Mouse (Mus musculus) frontal cortex, postnatal 25 days (tissue): ENCODE measurements around the gene Cd44.

Experiments used
- DNase-seq, 2 experiments: peaks; one replicate each; pipeline ENCODE4 v3.0.0; 2022; ENCODE audit warnings: low spot score in 2 of 2

Cd44 gene

DNA sequence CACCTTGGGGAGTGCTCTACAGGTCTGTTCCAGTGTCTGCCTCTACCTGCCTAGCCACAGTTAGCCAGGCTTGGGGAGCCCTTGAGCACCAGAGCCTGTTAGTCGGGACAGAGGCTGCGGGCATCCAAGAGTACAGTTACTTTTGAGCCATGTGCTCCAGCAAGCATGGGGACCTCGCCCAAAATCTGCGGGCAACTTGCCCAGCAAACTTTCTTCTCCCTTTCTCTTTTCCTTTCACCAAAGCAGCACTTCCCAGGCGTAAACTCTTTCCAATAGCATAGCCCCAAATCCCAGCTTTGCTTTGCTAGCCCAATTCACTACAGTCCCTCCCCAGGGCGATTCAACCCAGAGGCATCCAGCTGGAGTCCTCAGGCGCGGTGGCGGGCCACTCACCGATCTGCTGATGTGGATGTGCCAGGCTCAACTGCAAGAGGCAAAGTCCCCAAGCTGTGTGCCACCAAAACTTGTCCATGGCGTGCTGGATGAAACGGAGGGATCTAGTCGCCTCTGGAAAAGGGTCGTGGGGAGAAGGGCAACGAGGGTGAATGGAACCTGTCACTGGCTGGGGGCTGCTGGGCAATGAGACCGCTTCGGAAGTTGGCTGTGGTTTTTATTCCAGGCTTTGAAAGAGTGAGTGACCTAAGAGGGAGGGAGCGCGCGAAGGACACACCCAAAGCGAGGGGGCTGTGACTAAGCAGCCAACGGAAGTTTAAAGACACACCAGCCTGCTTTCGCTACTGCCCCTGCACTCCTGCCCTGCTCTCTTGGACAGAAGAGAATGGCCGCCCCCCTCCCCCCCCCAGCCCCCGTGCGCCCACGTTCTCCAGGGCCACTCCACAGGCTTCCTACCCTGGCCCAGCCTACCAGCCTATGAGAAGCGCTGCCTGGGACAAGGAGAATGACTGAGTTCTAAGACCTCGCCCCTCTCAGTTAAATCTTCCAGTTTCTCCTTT lies at the start of gene Cd44:
Cd44 (minus strand) TSS at position 791 of the 953 bp plus-strand sequence.
- no peak for DNase-seq

DNA sequence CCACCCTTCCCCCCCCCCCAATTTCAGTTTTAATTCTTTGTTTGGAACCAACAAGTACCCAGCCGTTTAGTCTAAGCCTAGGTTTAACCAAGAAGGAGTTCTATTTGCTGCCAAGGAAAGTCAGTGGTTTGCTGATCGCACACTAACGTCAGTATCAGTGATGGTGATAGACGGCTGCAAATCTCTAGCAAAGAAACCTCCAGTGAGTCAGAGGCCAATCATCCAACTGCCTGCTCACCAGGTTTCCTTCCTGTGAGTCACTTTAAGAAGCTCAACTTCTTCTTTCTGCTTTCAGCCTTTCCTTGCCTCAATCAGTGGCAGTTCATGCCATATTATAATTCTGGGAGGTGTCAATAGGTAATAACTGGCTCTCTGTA lies 47.0 kb upstream of the Cd44 start:
- no peak for DNase-seq

DNA sequence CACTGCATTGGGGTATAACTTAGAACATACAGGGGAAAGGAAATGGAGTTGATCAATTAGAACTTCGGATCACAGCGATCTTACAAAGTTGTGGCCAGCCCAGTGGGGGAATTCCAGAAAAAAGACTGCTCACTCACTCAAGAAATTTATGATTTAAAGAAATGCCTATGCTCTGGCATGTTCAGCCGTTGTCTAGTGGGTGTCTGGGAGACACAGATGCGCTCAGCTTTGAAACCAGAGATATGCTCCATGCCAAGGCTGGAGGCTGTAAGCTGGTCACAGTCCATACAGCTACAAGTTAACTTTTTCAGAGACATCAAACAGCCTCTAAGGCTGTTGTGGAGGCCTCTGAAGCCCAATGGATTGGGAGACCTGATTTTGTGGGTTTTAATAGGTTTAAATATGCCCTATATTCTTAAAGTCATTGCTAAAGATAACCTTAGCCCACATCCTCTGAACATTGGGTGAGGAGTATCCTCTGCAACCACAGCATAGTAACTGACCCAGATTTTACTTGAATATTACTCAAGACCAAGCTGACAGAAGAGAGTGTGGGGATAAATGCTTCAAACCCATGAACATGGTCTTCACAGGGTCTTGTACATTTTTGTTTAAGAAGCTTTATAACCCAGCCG lies 46.5 kb upstream of the Cd44 start:
- DNase-seq: no peak

DNA sequence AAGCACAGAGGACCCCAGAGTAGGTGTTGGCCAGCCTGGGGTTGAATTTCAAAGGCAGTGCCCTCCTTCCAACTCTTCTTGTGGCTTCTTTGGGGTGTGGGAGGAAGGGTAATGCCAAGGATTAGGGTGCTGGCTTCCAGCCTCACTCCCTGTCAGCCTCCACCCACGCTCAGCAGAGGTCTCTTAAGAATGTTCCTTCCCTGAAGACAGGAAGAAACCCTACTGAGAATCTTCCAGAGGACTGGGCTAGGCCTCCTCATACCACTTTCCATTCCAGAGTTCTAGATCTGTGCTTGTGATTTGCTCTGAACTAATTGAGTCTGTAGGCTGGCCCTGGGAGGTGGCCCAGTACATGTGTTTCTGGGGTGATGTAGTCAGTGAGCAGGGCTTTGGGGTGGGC lies 43.6 kb upstream of the Cd44 start:
- no peak for DNase-seq

DNA sequence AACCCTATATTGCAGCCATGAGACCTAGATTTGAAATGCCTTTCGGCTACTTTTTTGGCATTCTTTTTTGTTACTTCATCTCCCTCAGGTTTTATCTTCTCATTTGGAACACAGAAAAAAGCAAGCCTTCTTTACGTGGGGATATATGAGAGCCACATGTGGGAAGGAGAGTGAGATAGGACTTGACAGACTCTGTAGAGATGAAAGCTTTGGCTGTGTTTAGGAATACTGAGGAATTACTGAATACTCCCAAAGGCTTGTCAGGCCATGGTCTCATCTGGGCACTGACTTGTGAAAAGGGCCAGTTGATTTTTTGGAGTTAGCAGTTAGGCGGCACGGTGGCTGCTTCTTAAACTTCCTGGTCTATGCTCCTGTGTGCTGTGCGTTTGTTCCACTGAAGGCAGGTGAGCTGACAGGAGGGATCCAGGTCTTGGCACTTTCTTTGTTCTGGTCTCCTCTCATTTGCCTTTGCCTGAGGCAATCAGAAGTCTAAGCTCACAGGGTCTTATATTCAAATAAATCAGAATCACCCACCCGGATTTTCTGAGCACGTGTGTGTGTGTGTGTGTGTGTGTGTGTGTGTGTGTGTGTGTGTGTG lies 43.0 kb upstream of the Cd44 start:
- no peak for DNase-seq

DNA sequence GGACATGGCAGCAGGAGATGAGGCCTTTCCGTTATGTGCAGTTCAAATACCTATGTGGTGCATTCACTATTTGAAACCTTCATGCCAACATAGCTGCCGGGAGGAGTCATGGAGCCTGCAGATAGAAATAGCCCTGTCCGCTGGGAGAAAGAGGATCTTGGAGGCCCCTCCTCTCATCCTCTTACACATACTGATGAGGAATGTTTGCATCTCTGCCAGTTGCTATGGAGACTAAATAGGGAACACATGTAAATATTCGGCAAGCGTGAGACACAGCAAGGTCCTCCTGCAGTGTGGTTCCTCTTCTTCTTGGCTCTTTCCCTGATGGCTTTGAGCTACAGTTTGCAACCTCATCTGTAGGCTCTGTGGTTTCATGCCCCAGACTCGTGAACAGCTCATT lies 42.5 kb upstream of the Cd44 start:
- DNase-seq: peak in 1 of 2 experiments; percentile 19

DNA sequence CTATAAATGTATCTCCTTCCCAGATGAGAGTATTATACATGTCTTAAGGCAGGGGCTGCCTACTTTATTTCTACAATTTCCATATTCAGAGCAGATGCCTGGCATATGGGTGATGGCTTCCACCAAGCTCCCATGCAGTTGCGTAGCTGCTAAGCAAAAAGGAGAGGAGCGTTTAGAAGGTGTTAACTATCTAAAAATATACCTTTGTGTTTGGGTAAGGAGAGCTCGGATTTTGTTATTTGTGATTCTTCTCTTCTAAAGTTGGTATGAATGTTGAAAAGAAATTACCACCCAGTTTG lies 41.3 kb upstream of the Cd44 start:
- DNase-seq: no peak

DNA sequence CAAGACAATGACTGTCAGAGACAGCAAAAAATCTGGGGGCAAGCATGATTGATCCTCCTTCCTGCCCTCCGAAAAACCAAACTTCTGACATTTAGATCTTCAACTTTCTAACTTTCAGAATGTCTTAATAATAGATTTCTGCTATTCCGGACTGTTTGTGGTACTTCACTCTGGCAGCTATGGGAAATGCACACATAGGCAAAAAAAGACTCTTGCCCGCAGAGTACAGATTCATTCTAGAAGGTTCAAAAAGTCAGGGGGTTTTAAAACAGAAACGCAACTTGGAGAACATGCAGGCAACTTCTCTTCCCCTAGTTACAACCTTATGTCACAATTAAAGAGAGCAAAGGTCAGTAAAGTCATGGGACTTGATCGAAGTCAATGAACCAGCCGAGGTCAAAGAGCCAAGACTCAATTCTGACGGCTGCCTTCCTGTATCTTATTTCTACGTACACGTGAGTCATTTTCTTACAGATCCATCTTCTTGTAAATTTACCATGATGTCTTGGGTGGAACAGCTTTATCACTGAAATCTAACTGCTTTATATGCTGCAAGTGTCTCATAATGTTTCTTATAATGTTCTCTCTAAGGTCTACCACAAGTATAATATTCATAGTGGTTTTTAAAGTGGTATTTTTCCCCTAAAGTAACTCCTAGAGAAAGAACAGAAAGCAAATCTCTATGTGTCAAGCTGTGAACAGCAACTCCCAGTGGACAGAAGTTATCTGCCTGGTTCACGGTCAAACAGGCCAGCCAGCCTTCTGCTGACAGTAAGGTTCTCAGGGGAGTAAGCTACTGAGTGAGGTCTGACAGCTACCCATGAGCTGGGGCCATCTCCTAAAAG lies 40.7 kb upstream of the Cd44 start:
- DNase-seq: no peak

DNA sequence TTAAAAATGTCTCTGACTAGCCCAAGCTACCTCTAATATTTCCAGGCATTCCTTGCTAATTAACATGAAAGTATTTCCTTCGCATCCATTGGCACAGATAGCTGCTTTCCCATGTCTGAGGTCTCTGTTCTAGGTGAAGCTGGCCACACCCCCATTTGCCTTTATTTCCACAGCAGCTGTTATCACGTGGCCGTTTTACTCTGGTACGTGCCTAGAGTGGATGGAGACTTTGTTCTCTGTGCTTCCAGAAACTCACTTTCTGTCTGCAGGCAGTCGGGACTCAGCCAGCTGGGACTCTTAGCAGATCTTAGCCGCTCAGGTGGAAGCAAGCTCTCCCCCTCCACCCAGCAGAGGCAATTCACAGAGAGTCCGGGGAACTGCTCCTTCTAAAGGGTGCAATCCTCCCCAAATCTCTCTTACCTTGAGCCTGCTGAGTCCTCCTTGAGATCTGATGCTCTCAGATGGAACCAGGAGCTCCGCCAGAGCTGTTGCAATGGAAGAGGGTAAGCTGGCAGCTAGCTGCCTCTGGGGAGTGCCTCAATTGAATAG lies 39.4 kb upstream of the Cd44 start:
- DNase-seq: no peak

DNA sequence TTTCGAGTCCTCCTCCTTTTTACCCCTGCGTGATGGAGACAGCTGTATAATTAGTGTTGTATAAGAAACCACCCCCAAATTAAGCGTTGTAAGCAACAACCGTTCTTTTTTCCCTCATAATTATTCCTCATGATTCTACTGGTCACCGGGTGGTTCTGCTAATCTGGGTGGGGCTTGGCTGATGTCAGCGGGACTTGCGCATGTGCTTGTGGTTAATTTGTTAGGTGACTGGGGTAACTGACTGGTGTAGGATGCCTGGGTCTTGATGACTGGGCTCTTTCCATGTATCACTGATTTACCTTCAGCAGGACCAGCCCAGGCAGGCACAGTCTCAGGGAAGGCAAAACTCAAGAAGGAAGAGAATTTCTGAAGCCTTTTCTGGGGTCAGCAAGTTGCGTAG lies 38.7 kb upstream of the Cd44 start:
- no peak for DNase-seq

DNA sequence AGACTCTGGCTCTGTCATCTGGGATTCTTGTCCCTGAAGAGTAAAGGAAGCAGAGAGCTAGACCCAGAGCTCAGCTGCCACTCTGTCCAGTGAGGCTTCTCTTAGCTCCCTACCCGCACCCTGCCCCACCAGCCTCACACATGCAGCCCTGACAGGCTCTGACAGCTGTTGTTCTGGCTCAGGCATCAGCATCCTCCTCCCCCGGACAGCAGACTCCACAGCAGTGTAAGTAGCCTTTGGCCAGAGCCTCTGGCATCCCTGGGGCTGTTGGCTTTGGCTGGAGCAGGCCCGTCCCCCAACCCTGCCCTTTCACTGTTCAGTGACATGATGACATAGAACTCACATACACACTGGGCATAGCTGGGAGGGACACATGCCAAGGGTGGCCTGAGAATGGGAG lies 35.4 kb upstream of the Cd44 start:
- no peak for DNase-seq

DNA sequence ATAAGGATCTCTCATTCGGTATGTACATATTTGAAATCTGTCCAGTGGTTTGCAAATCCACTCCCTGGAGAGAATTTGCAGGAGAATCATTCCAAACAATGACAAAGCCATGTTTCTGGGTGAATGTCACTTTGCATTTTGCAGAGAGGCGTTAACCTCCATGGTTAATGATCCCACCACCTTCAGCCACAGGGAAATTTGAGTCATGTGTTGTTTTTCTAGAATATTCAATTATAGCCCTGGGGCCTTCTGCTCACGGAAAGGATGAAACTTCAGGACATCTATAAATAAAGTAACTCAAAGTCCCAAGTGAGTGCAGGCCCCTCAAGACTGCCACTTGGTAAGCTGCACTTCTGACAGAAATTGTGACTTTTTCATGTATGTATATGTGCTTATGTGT lies 33.4 kb upstream of the Cd44 start:
- DNase-seq: no peak

DNA sequence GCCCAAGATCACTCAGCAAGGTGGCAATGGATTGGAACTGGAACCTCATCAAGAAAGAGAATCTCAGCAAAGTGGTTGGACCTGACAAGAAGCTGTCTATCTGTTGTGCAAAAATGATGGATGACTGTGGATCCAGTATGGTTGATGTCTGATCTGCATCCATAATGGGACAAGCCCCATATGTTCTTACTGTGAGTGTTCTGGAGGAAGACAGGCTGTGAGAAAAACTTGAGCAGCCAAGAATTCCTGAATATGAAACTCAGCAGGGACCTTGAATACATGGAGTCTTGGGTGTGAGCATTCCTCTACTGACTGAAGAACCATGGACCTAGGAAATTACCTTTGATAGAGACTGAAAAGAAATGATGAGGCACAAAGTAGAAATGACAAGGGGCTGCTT lies 32.3 kb upstream of the Cd44 start:
- DNase-seq: no peak

DNA sequence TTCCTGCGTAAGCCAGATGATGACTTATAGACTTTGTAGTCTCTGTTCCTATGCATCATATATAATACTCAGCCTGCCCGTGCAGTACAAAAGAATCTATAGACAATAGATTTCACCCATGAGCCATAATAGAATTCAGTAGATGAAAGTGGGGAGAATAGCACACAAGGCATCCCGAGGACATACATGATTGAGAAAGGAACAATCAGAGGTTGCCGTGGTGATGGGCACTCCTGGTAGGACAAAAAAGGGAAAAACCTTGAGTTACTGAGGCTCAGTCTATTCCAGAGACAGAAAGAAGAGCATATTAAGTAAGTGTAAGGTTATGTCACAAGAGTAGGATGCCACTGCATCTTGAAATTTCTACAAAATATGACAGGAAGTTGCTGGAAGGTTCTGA lies 31.7 kb upstream of the Cd44 start:
- DNase-seq: no peak

DNA sequence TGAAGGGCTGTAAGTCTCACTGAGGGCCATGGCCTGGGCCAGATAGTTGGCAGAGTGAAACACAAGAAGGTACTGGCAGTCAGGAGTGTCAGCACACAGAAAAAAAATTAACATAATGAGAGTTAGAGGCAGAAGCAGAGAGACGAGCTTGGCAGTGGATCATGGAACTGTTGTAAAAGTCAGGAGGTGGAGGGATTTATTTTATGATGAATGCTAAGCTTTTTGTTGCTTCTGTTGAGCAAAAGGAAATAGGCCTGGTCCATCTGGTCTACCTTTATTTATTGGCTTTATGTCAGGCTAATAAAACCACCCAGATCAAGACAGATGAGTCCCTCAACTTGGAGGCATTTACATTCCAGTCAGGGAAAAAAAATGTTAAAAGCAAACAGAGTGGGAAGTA lies 31.2 kb upstream of the Cd44 start:
- DNase-seq: no peak

DNA sequence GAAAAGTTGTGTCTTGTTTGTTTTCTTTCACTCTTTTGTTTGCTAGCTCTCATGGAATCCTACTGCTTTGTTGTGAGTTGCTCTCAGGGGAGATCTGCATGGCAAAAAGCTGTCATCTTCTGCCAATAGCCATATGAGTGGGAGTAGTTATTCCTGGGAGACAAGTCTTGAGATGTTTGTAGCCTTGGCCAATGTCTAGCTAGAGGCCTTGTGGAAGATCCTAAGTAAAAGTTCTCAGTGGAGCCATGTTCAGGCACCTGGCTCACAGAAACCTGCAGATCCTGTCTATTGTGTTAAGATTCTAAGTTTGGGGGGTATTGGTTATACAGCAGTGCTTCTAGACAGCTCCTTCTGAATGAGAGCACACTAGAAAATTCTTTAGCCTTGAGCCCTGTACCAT lies 26.7 kb upstream of the Cd44 start:
- DNase-seq: no peak

DNA sequence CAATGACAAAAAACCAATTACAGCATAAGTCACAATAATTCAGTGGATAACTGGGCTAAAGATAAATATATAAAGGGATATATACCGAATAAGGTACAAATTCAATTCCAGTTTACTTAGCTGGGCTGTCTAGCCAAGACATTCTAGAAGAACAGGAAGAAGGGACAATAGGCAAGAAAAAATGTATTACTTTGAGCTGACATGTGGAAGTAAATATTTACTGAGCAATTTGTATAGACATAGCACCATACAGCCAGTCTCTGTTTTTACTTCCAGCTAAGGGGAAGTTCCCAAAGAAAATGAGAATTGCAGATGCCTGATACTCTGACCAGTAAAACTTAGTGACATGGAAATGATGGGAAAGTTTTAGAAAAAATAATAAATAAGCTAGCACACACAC lies 23.0 kb upstream of the Cd44 start:
- no peak for DNase-seq

DNA sequence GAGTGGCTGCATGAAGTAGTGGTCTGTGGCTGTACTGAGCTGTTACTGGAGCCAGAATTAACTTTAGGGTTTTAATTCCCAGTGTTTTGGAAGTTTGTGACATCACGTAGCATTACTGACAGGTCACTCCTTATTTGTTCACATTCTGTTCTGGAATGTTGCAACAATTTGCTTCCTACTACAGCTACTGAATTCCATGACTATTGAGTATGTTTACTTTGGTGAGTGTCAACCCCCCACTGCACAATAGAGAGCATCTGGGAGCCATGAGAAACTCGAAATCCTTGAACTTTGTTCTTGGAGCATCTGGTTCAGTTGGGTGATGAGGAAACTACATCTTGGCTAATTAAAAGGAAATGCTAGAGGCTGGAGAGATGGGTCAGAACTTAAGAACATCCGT lies 22.2 kb upstream of the Cd44 start:
- DNase-seq: no peak

DNA sequence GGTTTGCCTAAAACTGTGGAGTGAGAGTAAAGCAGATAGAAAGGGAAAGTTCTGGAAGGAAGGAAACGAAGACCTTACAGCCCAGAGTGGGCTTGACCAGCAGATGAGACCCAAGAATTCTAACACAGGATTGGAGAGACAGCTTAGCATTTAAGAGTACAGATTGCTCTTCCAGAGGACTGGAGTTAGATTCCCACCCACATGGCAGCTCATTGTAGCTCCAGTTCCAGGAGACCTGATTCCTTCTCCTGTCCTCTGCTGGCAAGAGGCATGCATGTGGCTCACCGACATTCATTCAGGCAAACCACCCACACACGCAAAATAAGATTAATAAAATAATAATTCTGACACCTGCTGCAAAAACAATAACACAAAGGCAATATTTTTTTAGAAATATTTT lies 20.6 kb upstream of the Cd44 start:
- DNase-seq: no peak

DNA sequence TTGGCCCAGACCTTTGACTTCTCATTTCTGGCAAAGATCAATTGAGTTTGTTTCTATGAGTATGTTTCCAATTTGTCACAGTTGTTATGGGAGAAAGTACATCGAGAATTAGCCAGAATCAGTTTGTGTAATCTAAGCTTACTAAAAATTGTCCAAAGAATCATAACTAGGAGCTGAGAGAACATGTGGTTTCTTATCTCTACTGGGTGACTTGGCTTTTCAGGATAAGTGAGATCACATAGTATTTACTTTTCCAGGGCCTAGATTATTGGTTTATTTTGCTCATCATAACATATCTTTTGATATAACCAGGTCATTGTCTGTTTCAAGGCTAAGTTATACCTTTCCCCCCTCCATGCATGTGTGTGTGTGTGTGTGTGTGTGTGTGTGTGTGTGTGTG lies 16.8 kb upstream of the Cd44 start:
- DNase-seq: no peak

DNA sequence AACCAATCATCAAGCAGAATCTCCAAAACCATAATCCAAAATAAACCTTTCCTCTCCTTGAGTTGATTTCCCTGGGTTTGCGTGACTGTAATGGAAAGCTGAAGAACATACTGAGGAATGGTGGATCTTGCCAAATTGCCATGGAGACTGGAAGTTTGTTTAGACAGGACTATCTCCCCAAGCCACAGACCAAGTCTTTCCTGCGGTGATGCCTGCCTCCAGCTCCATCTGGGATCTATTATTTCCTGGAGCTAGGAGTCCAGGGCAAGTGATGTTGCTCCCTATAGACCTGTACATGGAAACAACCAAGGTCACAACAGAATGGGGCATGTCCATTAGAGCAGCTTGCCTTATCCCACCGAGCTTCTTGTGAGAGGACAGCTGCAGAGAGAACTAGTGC lies 15.1 kb upstream of the Cd44 start:
- DNase-seq: no peak

DNA sequence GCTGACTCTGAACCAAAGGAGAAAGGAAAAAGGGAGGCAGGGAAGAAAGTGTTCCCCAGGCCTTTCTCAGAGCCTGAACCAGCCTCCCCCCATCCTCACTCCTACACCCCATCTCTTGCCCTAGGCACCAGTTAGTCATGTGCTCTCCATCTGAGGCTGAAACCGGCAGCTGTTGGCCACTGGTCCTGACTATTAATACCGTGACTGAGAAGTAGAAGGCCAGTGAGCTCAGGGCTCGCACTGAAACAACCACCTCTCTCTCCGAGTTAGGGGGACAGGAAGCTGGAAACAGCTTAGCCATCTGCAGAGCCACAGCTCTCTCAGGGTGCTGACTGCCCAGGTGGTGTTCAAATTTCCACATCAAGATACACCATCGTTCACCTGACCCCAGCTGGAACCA lies 13.2 kb upstream of the Cd44 start:
- no peak for DNase-seq
